Mouse (Mus musculus): ENCODE measurements around the gene Msh6. TPM values are rescaled to one million over a fixed set of nuclear protein-coding genes. Genes with fewer than 3 reads are reported as not detected.
"Not testable (repeated sequence)": the region's sequence is repeated elsewhere in the genome, so short reads cannot be mapped to it uniquely, and the experiment has no call there.

The Msh6 gene
- polyA plus RNA-seq, 1 experiment from 2014 or later, result 32.6 TPM

GRCm38 (mm10) chr17:87968483-87968926 is 6.4 kb upstream of the Msh6 start:
- H3K27me3 ChIP-seq; H3K4me3 ChIP-seq; H3K4me1 ChIP-seq (replicated peaks); H3K4me2 ChIP-seq; H3K27ac ChIP-seq; H3K36me3 ChIP-seq; H3K9me3 ChIP-seq; H3K9ac ChIP-seq: not testable (repeated sequence)
- WGBS, result 29% methylated on average over 7 of the region's 8 CpGs
- ATAC-seq (ENCODE audit: low FRiP score), result 0 out of 2 replicates have a peak, but pooled peaks have one; percentile 66

GRCm38 (mm10) chr17:87971696-87972591 is 2.9 kb upstream of the Msh6 start:
- not testable (repeated sequence) for H3K9ac ChIP-seq; H3K4me3 ChIP-seq; H3K27ac ChIP-seq; H3K9me3 ChIP-seq; ATAC-seq (ENCODE audit: low FRiP score); H3K36me3 ChIP-seq; H3K4me2 ChIP-seq; H3K27me3 ChIP-seq
- H3K4me1 ChIP-seq (replicated peaks), result peaks cover 20% of the 10 kb centered on the region
- 87% methylated on average over 15 of the region's 15 CpGs for WGBS

GRCm38 (mm10) chr17:87972856-87973255 is 2.0 kb upstream of the Msh6 start:
- 85% methylated on average over 5 of the region's 5 CpGs for WGBS
- Histone ChIP-seq H3K4me2 (no peak overlapping the region), H3K9ac (no peak overlapping the region), H3K4me3 (no peak overlapping the region), H3K4me1 (replicated peaks) (peaks cover 20% of the 10 kb centered on the region), H3K27ac (no peak overlapping the region), H3K27me3 (no peaks in the 10 kb centered on the region), H3K9me3 (no peaks in the 10 kb centered on the region), H3K36me3 (peaks cover 5% of the 10 kb centered on the region)
- ATAC-seq (ENCODE audit: low FRiP score), result no peak

GRCm38 (mm10) chr17:87973261-87974167 is 1.3 kb upstream of the Msh6 start:
- no peak overlapping the region for H3K9ac ChIP-seq
- H3K27ac ChIP-seq, result no peak overlapping the region
- ATAC-seq (ENCODE audit: low FRiP score), result no peak
- no peaks in the 10 kb centered on the region for H3K27me3 ChIP-seq
- H3K9me3 ChIP-seq, result no peaks in the 10 kb centered on the region
- peak overlapping the region; percentile 81; the same call in 1 of the 2 replicates for H3K4me2 ChIP-seq
- WGBS, result 74% methylated on average over 10 of the region's 10 CpGs
- no peak overlapping the region for H3K4me3 ChIP-seq
- H3K4me1 ChIP-seq (replicated peaks), result peaks cover 20% of the 10 kb centered on the region
- H3K36me3 ChIP-seq, result peaks cover 6% of the 10 kb centered on the region

- Histone ChIP-seq H3K4me2 (peak overlapping the region; percentile 81), H3K9me3 (no peaks in the 10 kb centered on the region), H3K4me1 (replicated peaks) (peaks cover 20% of the 10 kb centered on the region), H3K27ac (peak overlapping the region; percentile 93), H3K4me3 (peak overlapping the region; percentile 77), H3K36me3 (peaks cover 6% of the 10 kb centered on the region), H3K9ac (peak overlapping the region; percentile 91), H3K27me3 (no peaks in the 10 kb centered on the region)
- peak; percentile 71 for ATAC-seq (ENCODE audit: low FRiP score)
- under 1% methylated on average over 55 of the region's 68 CpGs for WGBS
These were observed 479 bp downstream of the Msh6 start for GRCm38 (mm10) chr17:87975229-87975853.

- WGBS, result 76% methylated on average over 9 of the region's 9 CpGs
- Histone ChIP-seq H3K4me3 (peak overlapping the region; percentile 77), H3K36me3 (peaks cover 12% of the 10 kb centered on the region), H3K27ac (no peak overlapping the region), H3K9ac (peak overlapping the region; percentile 91; the same call in 1 of the 2 replicates), H3K27me3 (no peaks in the 10 kb centered on the region), H3K4me2 (peak overlapping the region; percentile 81), H3K4me1 (replicated peaks) (peaks cover 20% of the 10 kb centered on the region), H3K9me3 (no peaks in the 10 kb centered on the region)
- ATAC-seq (ENCODE audit: low FRiP score), result no peak
These were observed 1.4 kb downstream of the Msh6 start for GRCm38 (mm10) chr17:87976154-87976806.

DNA sequence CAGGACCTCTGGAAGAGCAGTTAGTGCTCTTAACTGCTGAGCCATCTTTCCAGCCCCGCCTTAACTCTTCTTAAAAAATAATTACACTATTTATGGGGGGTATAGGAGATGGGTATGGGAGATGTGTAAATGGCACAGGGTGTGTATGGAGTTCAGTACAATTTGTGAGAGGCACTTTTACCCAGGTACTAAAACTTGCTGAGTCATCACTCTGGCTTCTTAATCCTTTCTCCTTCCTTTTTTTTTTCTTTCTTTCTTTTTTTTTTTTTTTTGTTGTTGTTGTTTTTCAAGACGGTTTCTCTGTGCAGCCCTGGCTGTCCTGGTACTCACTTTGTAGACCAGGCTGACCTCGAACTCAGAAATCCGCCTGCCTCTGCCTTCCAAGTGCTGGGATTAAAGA is 2.1 kb downstream of the Msh6 start:
- ATAC-seq (ENCODE audit: low FRiP score); H3K27ac ChIP-seq; H3K9ac ChIP-seq; H3K4me3 ChIP-seq; H3K9me3 ChIP-seq; H3K4me2 ChIP-seq; H3K27me3 ChIP-seq: not testable (repeated sequence)
- WGBS, result 87% methylated on average over 4 of the region's 4 CpGs
- Histone ChIP-seq H3K4me1 (replicated peaks) (peaks cover 20% of the 10 kb centered on the region), H3K36me3 (peaks cover 14% of the 10 kb centered on the region)

DNA sequence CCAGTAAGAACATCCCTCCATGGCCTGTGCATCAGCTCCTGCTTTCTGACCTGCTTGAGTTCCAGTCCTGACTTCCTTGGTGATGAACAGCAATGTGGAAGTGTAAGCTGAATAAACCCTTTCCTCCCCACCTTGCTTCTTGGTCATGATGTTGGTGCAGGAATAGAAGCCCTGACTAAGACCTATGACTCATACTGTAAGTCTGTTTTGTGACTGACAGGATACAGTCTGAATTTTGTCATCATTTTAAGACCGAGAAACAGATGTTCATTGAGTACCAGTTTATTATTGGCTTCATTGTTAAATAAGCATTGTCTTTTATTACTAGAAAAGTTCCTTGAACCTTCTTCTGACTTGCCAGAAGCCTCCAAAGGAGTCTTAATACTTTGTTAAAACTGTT is 4.8 kb downstream of the Msh6 start:
- peaks cover 14% of the 10 kb centered on the region for H3K4me1 ChIP-seq (replicated peaks)
- peaks cover 33% of the 10 kb centered on the region for H3K36me3 ChIP-seq
- not testable (repeated sequence) for ATAC-seq (ENCODE audit: low FRiP score); H3K4me3 ChIP-seq; H3K4me2 ChIP-seq; H3K9me3 ChIP-seq; H3K9ac ChIP-seq; H3K27ac ChIP-seq; H3K27me3 ChIP-seq
- WGBS, result 88% methylated on average over 1 of the region's 1 CpGs

- Histone ChIP-seq H3K27ac (no peak overlapping the region), H3K4me3 (no peak overlapping the region), H3K27me3 (no peaks in the 10 kb centered on the region), H3K4me2 (no peak overlapping the region), H3K9ac (no peak overlapping the region), H3K9me3 (no peaks in the 10 kb centered on the region), H3K4me1 (replicated peaks) (no peaks in the 10 kb centered on the region), H3K36me3 (peaks cover 57% of the 10 kb centered on the region)
- WGBS, result 92% methylated on average over 3 of the region's 3 CpGs
- ATAC-seq (ENCODE audit: low FRiP score), result no peak
These were observed 7.2 kb downstream of the Msh6 start for GRCm38 (mm10) chr17:87982112-87982511.

DNA sequence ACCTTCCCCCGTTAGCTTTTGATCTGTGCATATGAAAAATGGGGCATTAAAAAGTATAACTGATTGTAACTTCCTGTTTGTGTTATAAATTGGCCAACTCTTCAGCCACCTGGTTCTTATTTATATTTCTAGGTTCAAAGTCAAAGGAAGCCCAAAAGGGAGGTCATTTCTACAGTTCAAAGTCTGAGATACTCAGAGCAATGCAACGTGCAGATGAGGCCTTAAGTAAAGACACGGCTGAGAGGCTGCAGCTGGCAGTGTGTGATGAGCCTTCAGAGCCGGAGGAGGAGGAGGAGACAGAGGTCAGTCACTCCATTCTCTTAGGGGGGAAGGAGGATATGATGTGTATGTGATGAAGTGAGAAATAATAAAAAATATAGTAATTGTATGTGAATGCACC is 8.5 kb downstream of the Msh6 start:
- WGBS, result 73% methylated on average over 4 of the region's 4 CpGs
- Histone ChIP-seq H3K27me3 (no peaks in the 10 kb centered on the region), H3K36me3 (peaks cover 62% of the 10 kb centered on the region)

GRCm38 (mm10) chr17:87984440-87985214 is 9.8 kb downstream of the Msh6 start:
- ATAC-seq (ENCODE audit: low FRiP score), result no peak
- H3K9ac ChIP-seq, result no peak overlapping the region
- no peak overlapping the region for H3K27ac ChIP-seq
- no peaks in the 10 kb centered on the region for H3K27me3 ChIP-seq
- H3K36me3 ChIP-seq, result peaks cover 73% of the 10 kb centered on the region
- H3K9me3 ChIP-seq, result no peaks in the 10 kb centered on the region
- H3K4me2 ChIP-seq, result no peak overlapping the region
- no peak overlapping the region for H3K4me3 ChIP-seq
- H3K4me1 ChIP-seq (replicated peaks), result no peaks in the 10 kb centered on the region
- WGBS, result 93% methylated on average over 20 of the region's 20 CpGs

More for the DNA sequence above, 8.5 kb downstream of the Msh6 start:
- no peak for ATAC-seq (ENCODE audit: low FRiP score)
- Histone ChIP-seq H3K4me3 (no peak overlapping the region), H3K9ac (no peak overlapping the region), H3K9me3 (no peaks in the 10 kb centered on the region), H3K4me2 (no peak overlapping the region), H3K4me1 (replicated peaks) (no peaks in the 10 kb centered on the region), H3K27ac (no peak overlapping the region)

Data from hindbrain, embryonic 13.5 days (tissue).